Mouse (Mus musculus) MEL (cell line): ENCODE measurements around the gene Aknad1. TPM values are rescaled to one million over a fixed set of nuclear protein-coding genes. Genes with fewer than 3 reads are reported as not detected.

Source experiments
- DNase-seq: peaks from one replicate; pipeline ENCODE4 v3.0.0; 2011; ENCODE audit warnings: low read depth, low spot score
- H3K27ac ChIP-seq: 2 replicates; pipeline ENCODE4 v1.5.1; 2012; ENCODE audit warnings: low read depth, mild to moderate bottlenecking, control low read depth, low read length, moderate library complexity; ENCODE audit not compliant: control insufficient read depth
- H3K27me3 ChIP-seq, 2 experiments: fragments of 150-350 bp in 1 of 2; sonication (generic) in 1 of 2; 2 replicates each; pipeline ENCODE4 v1.6.1; 2012; ENCODE audit warnings: low read length in 2 of 2, mild to moderate bottlenecking in 2 of 2, improper control_type of control experiment in 1 of 2, moderate library complexity in 1 of 2; ENCODE audit not compliant: insufficient read depth in 2 of 2, control insufficient read depth in 1 of 2
- H3K36me3 ChIP-seq, 2 experiments: 2 replicates each; pipeline ENCODE4 v1.6.1; 2012 to 2014; ENCODE audit warnings: low read length in 2 of 2, improper control_type of control experiment in 1 of 2, inconsistent platforms in 1 of 2, mild to moderate bottlenecking in 1 of 2; ENCODE audit not compliant: insufficient read depth in 2 of 2, control insufficient read depth in 1 of 2
- H3K4me1 ChIP-seq, 2 experiments: fragments of 150-350 bp in 1 of 2; sonication (generic) in 1 of 2; 2 replicates each; pipeline ENCODE4 v1.6.1; 2012; ENCODE audit warnings: low read length in 2 of 2, improper control_type of control experiment in 1 of 2, mild to moderate bottlenecking in 1 of 2; ENCODE audit not compliant: insufficient read depth in 2 of 2, control insufficient read depth in 1 of 2
- H3K4me3 ChIP-seq, 2 experiments: fragments of 150-350 bp in 1 of 2; sonication (generic) in 1 of 2; 2 replicates each; pipeline ENCODE4 v1.5.1; 2012; ENCODE audit warnings: low read depth in 2 of 2, low read length in 2 of 2, mild to moderate bottlenecking in 2 of 2, moderate library complexity in 2 of 2, control low read depth in 1 of 2, improper control_type of control experiment in 1 of 2; ENCODE audit not compliant: control insufficient read depth in 1 of 2, insufficient read depth in 1 of 2
- H3K79me2 ChIP-seq: 2 replicates; pipeline ENCODE4 v1.6.1; 2012; ENCODE audit warnings: mild to moderate bottlenecking, low read length, moderate library complexity; ENCODE audit not compliant: control insufficient read depth, poor library complexity, insufficient read depth
- H3K9ac ChIP-seq: 2 replicates; pipeline ENCODE4 v1.6.1; 2012; ENCODE audit warnings: low read depth, mild to moderate bottlenecking, control low read depth, low read length, moderate library complexity; ENCODE audit not compliant: control insufficient read depth, poor library complexity, severe bottlenecking
- H3K9me3 ChIP-seq: fragments of 150-350 bp; sonication (generic); replicated peaks from 2 replicates; pipeline ENCODE4 v1.6.1; 2012; ENCODE audit warnings: mild to moderate bottlenecking, low read length, improper control_type of control experiment, moderate library complexity; ENCODE audit not compliant: insufficient read depth
- CHD1 ChIP-seq: IDR thresholded peaks from 2 replicates; pipeline ENCODE4 v1.6.1; 2012; ENCODE audit warnings: low read depth, mild to moderate bottlenecking, inconsistent platforms, low read length, improper control_type of control experiment
- CTCF ChIP-seq, 3 experiments: IDR thresholded peaks in 2 of 3; conservative IDR thresholded peaks in 1 of 3; 2 replicates each; pipeline ENCODE4 v1.5.1; 2011 to 2012; ENCODE audit warnings: low read length in 3 of 3, low read depth in 2 of 3, mild to moderate bottlenecking in 2 of 3, improper control_type of control experiment in 1 of 3, inconsistent platforms in 1 of 3, mixed read lengths in 1 of 3, moderate library complexity in 1 of 3; ENCODE audit not compliant: control insufficient read depth in 1 of 3, insufficient read depth in 1 of 3, poor library complexity in 1 of 3, severe bottlenecking in 1 of 3
- E2F4 ChIP-seq: IDR thresholded peaks from 2 replicates; pipeline ENCODE4 v1.6.1; 2011; ENCODE audit warnings: low read depth, low read length, improper control_type of control experiment, borderline replicate concordance
- ELF1 ChIP-seq: IDR thresholded peaks from 2 replicates; pipeline ENCODE4 v1.6.1; 2014; ENCODE audit warnings: low read depth, mild to moderate bottlenecking, inconsistent platforms, low read length, improper control_type of control experiment, moderate library complexity
- EP300 ChIP-seq, 2 experiments: IDR thresholded peaks; 2 replicates each; pipeline ENCODE4 v1.6.1; 2011; ENCODE audit warnings: improper control_type of control experiment in 2 of 2, low read length in 2 of 2, low read depth in 1 of 2, mild to moderate bottlenecking in 1 of 2
- ETS1 ChIP-seq: IDR thresholded peaks from 2 replicates; pipeline ENCODE4 v1.6.1; 2012; ENCODE audit warnings: low read depth, mild to moderate bottlenecking, inconsistent platforms, low read length, improper control_type of control experiment, moderate library complexity
- GATA1 ChIP-seq: IDR thresholded peaks from 2 replicates; pipeline ENCODE4 v1.6.1; 2011; ENCODE audit warnings: low read depth, low read length, improper control_type of control experiment
- JUND ChIP-seq: IDR thresholded peaks from 2 replicates; pipeline ENCODE4 v1.6.1; 2011; ENCODE audit warnings: low read depth, mild to moderate bottlenecking, improper control_type of control experiment, low read length
- KAT2A ChIP-seq: conservative IDR thresholded peaks from 2 replicates; pipeline ENCODE4 v1.6.1; 2012; ENCODE audit warnings: low read depth, low read length, improper control_type of control experiment, inconsistent platforms
- MAX ChIP-seq: IDR thresholded peaks from 2 replicates; pipeline ENCODE4 v1.6.1; 2011; ENCODE audit warnings: low read length, improper control_type of control experiment
- MAZ ChIP-seq: IDR thresholded peaks from 2 replicates; pipeline ENCODE4 v1.6.1; 2012; ENCODE audit warnings: low read depth, mild to moderate bottlenecking, inconsistent platforms, low read length, improper control_type of control experiment
- MYC ChIP-seq: IDR thresholded peaks from 2 replicates; pipeline ENCODE4 v1.6.1; 2011; ENCODE audit warnings: low read depth, mild to moderate bottlenecking, low read length, improper control_type of control experiment, moderate library complexity
- NRF1 ChIP-seq: IDR thresholded peaks from 2 replicates; pipeline ENCODE4 v1.6.1; 2014; ENCODE audit warnings: low read depth, mild to moderate bottlenecking, inconsistent platforms, low read length, improper control_type of control experiment, moderate library complexity; ENCODE audit not compliant: poor library complexity, insufficient read depth, severe bottlenecking
- POLR2A ChIP-seq, 2 experiments: IDR thresholded peaks; 2 replicates each; pipeline ENCODE4 v1.6.1; 2011 to 2012; ENCODE audit warnings: low read length in 2 of 2, mild to moderate bottlenecking in 2 of 2, control low read depth in 1 of 2, improper control_type of control experiment in 1 of 2, low read depth in 1 of 2, moderate library complexity in 1 of 2; ENCODE audit not compliant: control insufficient read depth in 1 of 2, insufficient read depth in 1 of 2, poor library complexity in 1 of 2
- POLR2AphosphoS5 ChIP-seq: IDR thresholded peaks from 2 replicates; pipeline ENCODE4 v1.6.1; 2012; ENCODE audit warnings: low read depth, borderline replicate concordance, mild to moderate bottlenecking, inconsistent platforms, low read length, moderate library complexity, mixed read lengths
- SIN3A ChIP-seq: IDR thresholded peaks from 2 replicates; pipeline ENCODE4 v1.6.1; 2012; ENCODE audit warnings: low read length, improper control_type of control experiment, inconsistent platforms
- SMC3 ChIP-seq: IDR thresholded peaks from 2 replicates; pipeline ENCODE4 v1.6.1; 2011; ENCODE audit warnings: low read depth, low read length, improper control_type of control experiment
- TBP ChIP-seq: IDR thresholded peaks from 2 replicates; pipeline ENCODE4 v1.8.0; 2011; ENCODE audit warnings: low read depth, low read length, improper control_type of control experiment
- TCF12 ChIP-seq: IDR thresholded peaks from 2 replicates; pipeline ENCODE4 v1.6.1; 2014; ENCODE audit warnings: low read depth, mild to moderate bottlenecking, inconsistent platforms, low read length, improper control_type of control experiment, moderate library complexity
- USF1 ChIP-seq: IDR thresholded peaks from 2 replicates; pipeline ENCODE4 v1.6.1; 2014; ENCODE audit warnings: low read depth, mild to moderate bottlenecking, inconsistent platforms, low read length, improper control_type of control experiment, moderate library complexity
- USF2 ChIP-seq, 2 experiments: IDR thresholded peaks; 2 replicates each; pipeline ENCODE4 v1.6.1; 2011 to 2012; ENCODE audit warnings: improper control_type of control experiment in 2 of 2, low read length in 2 of 2, borderline replicate concordance in 1 of 2, inconsistent platforms in 1 of 2, low read depth in 1 of 2, mild to moderate bottlenecking in 1 of 2; ENCODE audit not compliant: insufficient read depth in 1 of 2
- ZKSCAN1 ChIP-seq: IDR thresholded peaks from 2 replicates; pipeline ENCODE4 v1.6.1; 2012; ENCODE audit warnings: low read depth, mild to moderate bottlenecking, inconsistent platforms, low read length, improper control_type of control experiment, moderate library complexity
- ZMIZ1 ChIP-seq: IDR thresholded peaks from 2 replicates; pipeline ENCODE4 v1.6.1; 2012; ENCODE audit warnings: low read depth, mild to moderate bottlenecking, inconsistent platforms, low read length, improper control_type of control experiment, moderate library complexity
- ZNF384 ChIP-seq: IDR thresholded peaks from 2 replicates; pipeline ENCODE4 v1.6.1; 2012; ENCODE audit warnings: low read depth, mild to moderate bottlenecking, inconsistent platforms, low read length, improper control_type of control experiment
- polyA plus RNA-seq, 2 experiments: library from polyadenylated mRNA; stranded (reverse) in 1 of 2; unstranded in 1 of 2; fragments of >175 nt in 1 of 2; fragments of >200 nt in 1 of 2; gene quantifications; 2 replicates each; pipeline versions ENCODE4 v1.2.1 to v1.2.4; 2012; ENCODE audit warnings: low replicate concordance in 2 of 2, low read depth in 1 of 2; ENCODE audit not compliant: insufficient read length in 2 of 2, insufficient read depth in 1 of 2, missing spikeins in 1 of 2
- total RNA-seq: library from RNA; depleted of rRNA; stranded (reverse); fragments of 300-350 nt; gene quantifications from 2 replicates; pipeline ENCODE4 v1.2.3, GENCODE M21; 2012

The Aknad1 gene
- total and polyA plus RNA-seq, 3 experiments = 0.06 TPM; not detected in 2

DNA sequence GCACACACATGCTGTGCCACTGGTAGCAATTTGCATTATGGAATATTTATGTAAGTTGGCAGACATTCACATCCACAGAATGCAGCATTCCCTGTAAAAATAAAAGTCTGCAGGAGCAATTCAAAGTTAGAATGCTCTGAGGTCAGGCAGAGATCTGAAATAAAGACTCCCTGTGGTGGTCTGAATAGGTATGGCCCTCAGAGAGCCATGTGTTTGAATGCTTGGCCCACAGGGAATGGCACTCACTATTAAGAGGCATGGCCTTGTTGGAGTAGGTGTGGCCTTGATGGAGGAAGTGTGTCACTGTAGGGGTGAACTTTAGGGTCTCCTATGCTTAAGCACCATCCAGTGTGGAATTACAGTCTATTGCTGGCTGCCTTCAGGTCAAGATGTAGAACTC is 53.0 kb downstream of the Aknad1 start:
- H3K36me3 ChIP-seq = peaks cover 0 to 3% of the 10 kb centered on the region in 2 experiments; a peak in 3 of 4 replicates
- H3K79me2 ChIP-seq = no peaks in the 10 kb centered on the region
- H3K27ac ChIP-seq = no peak overlapping the region
- no peak overlapping the region for H3K9ac ChIP-seq
- no peak for DNase-seq
- TF ChIP-seq JUND (no peak), SIN3A (no peak), USF2 (IDR thresholded peaks at IDR 0.05; ENCODE audit: borderline replicate concordance in 1 of 2, insufficient read depth in 1 of 2, low read depth in 1 of 2, low read length in 2 of 2) (no peak), ZNF384 (no peak), CTCF (IDR thresholded peaks at IDR 0.05 in 2 of 3, conservative IDR thresholded peaks at IDR 0.05 in 1 of 3; ENCODE audit: control insufficient read depth in 1 of 3, insufficient read depth in 1 of 3, low read depth in 2 of 3, low read length in 3 of 3, poor library complexity in 1 of 3, severe bottlenecking in 1 of 3) (no peak), POLR2AphosphoS5 (no peak), E2F4 (no peak), MYC (no peak), NRF1 (no peak)
- no peaks in the 10 kb centered on the region for H3K9me3 ChIP-seq
- H3K4me3 ChIP-seq = no peak overlapping the region
- H3K27me3 ChIP-seq = no peaks in the 10 kb centered on the region
- no peaks in the 10 kb centered on the region for H3K4me1 ChIP-seq

DNA sequence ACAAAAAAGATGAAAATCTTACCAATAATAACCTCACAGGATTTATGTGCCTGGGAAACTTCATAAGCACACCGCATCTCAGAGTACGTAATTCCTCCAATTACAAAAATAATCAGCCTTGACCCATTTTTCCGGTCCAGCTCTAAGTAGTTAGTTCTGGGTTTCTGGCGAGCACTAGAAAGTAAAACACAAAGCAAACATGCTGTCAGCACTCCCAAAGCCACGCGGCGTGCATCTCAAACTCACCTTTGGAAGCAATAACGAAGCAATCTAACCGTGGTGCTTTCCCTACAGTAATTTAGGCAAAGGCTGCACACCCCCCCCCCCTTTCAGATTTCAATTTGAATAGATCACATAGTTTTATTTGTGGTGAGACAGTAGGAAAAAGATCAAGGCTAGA is 55.3 kb downstream of the Aknad1 start:
- no peaks in the 10 kb centered on the region for H3K27me3 ChIP-seq
- no peak overlapping the region for H3K4me3 ChIP-seq
- DNase-seq = no peak
- H3K9ac ChIP-seq = no peak overlapping the region
- H3K27ac ChIP-seq = no peak overlapping the region
- H3K36me3 ChIP-seq = peaks cover 0 to 5% of the 10 kb centered on the region in 2 experiments; a peak in 3 of 4 replicates
- TF ChIP-seq NRF1 (no peak), EP300 (IDR thresholded peaks at IDR 0.05; ENCODE audit: low read depth in 1 of 2, low read length in 2 of 2) (no peak), SMC3 (no peak), KAT2A (no peak), POLR2AphosphoS5 (no peak), TBP (no peak), TCF12 (no peak), ETS1 (no peak), POLR2A (IDR thresholded peaks at IDR 0.05; ENCODE audit: control insufficient read depth in 1 of 2, insufficient read depth in 1 of 2, low read depth in 1 of 2, low read length in 2 of 2, poor library complexity in 1 of 2) (no peak), MAX (no peak), MAZ (no peak), ELF1 (no peak), ZMIZ1 (no peak), ZKSCAN1 (no peak), USF1 (no peak), GATA1 (no peak), CHD1 (no peak)
- H3K9me3 ChIP-seq = no peaks in the 10 kb centered on the region
- no peaks in the 10 kb centered on the region for H3K4me1 ChIP-seq
- no peaks in the 10 kb centered on the region for H3K79me2 ChIP-seq
